Mouse (Mus musculus) activated CD4-positive, CD25-positive, alpha-beta regulatory T cell, adult 9 weeks (primary cell): ENCODE measurements around the gene Mrgprx2. TPM values are rescaled to one million over a fixed set of nuclear protein-coding genes. Genes with fewer than 3 reads are reported as not detected.

Experiments used
- polyA plus RNA-seq: library from polyadenylated mRNA; unstranded; fragments of 100-300 nt; shearing (Covaris generic); gene quantifications from one replicate; pipeline ENCODE4 v1.2.1, GENCODE M21; 2017

Gene Mrgprx2
- 0.06 TPM for polyA plus RNA-seq

GRCm38 (mm10) chr7:48499221-48499620 is at the start of gene Mrgprx2:
Mrgprx2 (minus strand) TSS chr7:48499321.

GRCm38 (mm10) chr7:48456242-48456641 is 42.9 kb downstream of the Mrgprx2 start, which contains the start of gene Mrgprb1:
Mrgprb1 (minus strand) TSS chr7:48456342.

Other genes with a start within 250 kb of the Mrgprx2 start
- gene Mrgprb8, start 110.8 kb downstream of the Mrgprx2 start, polyA plus RNA-seq, result not detected
- 0.21 TPM for gene Mrgprb1, start 43.0 kb downstream of the Mrgprx2 start, polyA plus RNA-seq
- not detected for gene Mrgprb2, start 58.8 kb upstream of the Mrgprx2 start, polyA plus RNA-seq
- gene Mrgprb3, start 144.5 kb upstream of the Mrgprx2 start, polyA plus RNA-seq, result not detected